Mouse (Mus musculus): ENCODE data around the gene Ripply3. TPM values are rescaled to one million over a fixed set of nuclear protein-coding genes. Genes with fewer than 3 reads are reported as not detected.

The Ripply3 gene
- total and polyA plus RNA-seq, 2 experiments from 2014 or later: 0.14 to 0.54 TPM

- H3K9ac ChIP-seq: no peak overlapping the region
- WGBS: 32% methylated on average over 6 of the region's 6 CpGs
- no peak overlapping the region for H3K4me3 ChIP-seq (ENCODE audit: low read depth, low read length)
- H3K27ac ChIP-seq (ENCODE audit: low read depth, low read length): peak overlapping the region; percentile 57
- H3K36me3 ChIP-seq (ENCODE audit: insufficient read depth): no peaks in the 10 kb centered on the region
- TF ChIP-seq CTCF (IDR thresholded peaks at IDR 0.05; ENCODE audit: low read depth): no peak
- peak; percentile 14 for DNase-seq
- H3K9me3 ChIP-seq (ENCODE audit: low read length): no peaks in the 10 kb centered on the region
- no peak for ATAC-seq
- no peaks in the 10 kb centered on the region for H3K27me3 ChIP-seq (ENCODE audit: insufficient read depth, low read length)
- H3K4me1 ChIP-seq (ENCODE audit: insufficient read depth): 0 out of 2 replicates have a peak, but pooled peaks cover 3% of the 10 kb centered on the region
- 0 out of 2 replicates have a peak overlapping the region, but pooled peaks have one; percentile 8 for H3K4me2 ChIP-seq (ENCODE audit: low read depth)
Measured at GRCm38 (mm10) chr16:94307942-94308341, 20.3 kb upstream of the Ripply3 start.

DNA sequence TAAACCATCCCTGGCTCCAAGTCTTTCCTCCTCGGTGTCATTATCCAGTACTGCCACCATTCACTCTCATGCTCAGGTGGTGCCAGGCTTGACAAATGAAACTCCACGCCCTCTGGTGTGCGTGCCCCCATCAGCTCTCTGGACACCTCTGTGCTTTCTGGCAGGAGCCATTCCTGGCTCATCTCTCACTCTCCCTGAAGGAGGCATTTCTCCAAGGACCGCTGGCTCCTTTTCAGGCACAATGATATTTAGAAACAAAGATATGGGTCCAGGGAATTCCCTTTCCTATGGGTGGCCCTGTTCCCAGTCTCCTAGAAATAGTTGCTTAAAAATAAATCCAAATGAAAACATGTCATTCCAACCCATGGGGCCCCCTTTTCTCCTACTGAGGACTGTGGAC, 19.2 kb upstream of the Ripply3 start:
- ATAC-seq (no peak), DNase-seq (no peak)
- no peak for TF ChIP-seq CTCF (IDR thresholded peaks at IDR 0.05; ENCODE audit: low read depth)
- Histone ChIP-seq H3K4me1 (ENCODE audit: insufficient read depth) (0 out of 2 replicates have a peak, but pooled peaks cover 5% of the 10 kb centered on the region), H3K27me3 (ENCODE audit: insufficient read depth, low read length) (no peaks in the 10 kb centered on the region), H3K9ac (no peak overlapping the region), H3K4me2 (ENCODE audit: low read depth) (no peak overlapping the region), H3K27ac (ENCODE audit: low read depth, low read length) (no peak overlapping the region), H3K9me3 (ENCODE audit: low read length) (no peaks in the 10 kb centered on the region), H3K4me3 (ENCODE audit: low read depth, low read length) (no peak overlapping the region), H3K36me3 (ENCODE audit: insufficient read depth) (no peaks in the 10 kb centered on the region)
- 88% methylated on average over 4 of the region's 4 CpGs for WGBS

GRCm38 (mm10) chr16:94311416-94311815, 16.8 kb upstream of the Ripply3 start:
- WGBS: 70% methylated on average over 1 of the region's 1 CpGs
- H3K27me3 ChIP-seq (ENCODE audit: insufficient read depth, low read length): no peaks in the 10 kb centered on the region
- H3K4me3 ChIP-seq (ENCODE audit: low read depth, low read length): no peak overlapping the region
- peak overlapping the region; percentile 99 for H3K27ac ChIP-seq (ENCODE audit: low read depth, low read length)
- DNase-seq (no peak), ATAC-seq (no peak)
- H3K9ac ChIP-seq: peak overlapping the region; percentile 85
- H3K36me3 ChIP-seq (ENCODE audit: insufficient read depth): no peaks in the 10 kb centered on the region
- no peak overlapping the region for H3K4me2 ChIP-seq (ENCODE audit: low read depth)
- H3K4me1 ChIP-seq (ENCODE audit: insufficient read depth): 0 out of 2 replicates have a peak, but pooled peaks cover 6% of the 10 kb centered on the region
- no peaks in the 10 kb centered on the region for H3K9me3 ChIP-seq (ENCODE audit: low read length)
- TF ChIP-seq CTCF (IDR thresholded peaks at IDR 0.05; ENCODE audit: low read depth): no peak

- DNase-seq (peak; percentile 24), ATAC-seq (no peak)
- 63% methylated on average over 4 of the region's 4 CpGs for WGBS
Measured at GRCm38 (mm10) chr16:94311931-94312330, 16.3 kb upstream of the Ripply3 start.

GRCm38 (mm10) chr16:94312663-94313228, 15.5 kb upstream of the Ripply3 start:
- WGBS: under 1% methylated on average over 20 of the region's 20 CpGs

More at GRCm38 (mm10) chr16:94311931-94312330, 16.3 kb upstream of the Ripply3 start:
- peak overlapping the region; percentile 61 for H3K4me3 ChIP-seq (ENCODE audit: low read depth, low read length)
- H3K4me2 ChIP-seq (ENCODE audit: low read depth): peak overlapping the region; percentile 58
- peak overlapping the region; percentile 85 for H3K9ac ChIP-seq
- no peaks in the 10 kb centered on the region for H3K27me3 ChIP-seq (ENCODE audit: insufficient read depth, low read length)
- no peak for TF ChIP-seq CTCF (IDR thresholded peaks at IDR 0.05; ENCODE audit: low read depth)
- 0 out of 2 replicates have a peak, but pooled peaks cover 6% of the 10 kb centered on the region for H3K4me1 ChIP-seq (ENCODE audit: insufficient read depth)
- no peaks in the 10 kb centered on the region for H3K36me3 ChIP-seq (ENCODE audit: insufficient read depth)
- H3K9me3 ChIP-seq (ENCODE audit: low read length): no peaks in the 10 kb centered on the region
- peak overlapping the region; percentile 99 for H3K27ac ChIP-seq (ENCODE audit: low read depth, low read length)

GRCm38 (mm10) chr16:94313229-94314030, 14.8 kb upstream of the Ripply3 start, which contains the start of gene Hlcs:
TSS of gene Hlcs (minus strand) at chr16:94313571.
- TF ChIP-seq CTCF (IDR thresholded peaks at IDR 0.05; ENCODE audit: low read depth): peak; percentile 99
- peak within 1 kb of the TSS; percentile 85 for H3K9ac ChIP-seq
- ATAC-seq: peak; percentile 87
- H3K27me3 ChIP-seq (ENCODE audit: insufficient read depth, low read length): no peaks in the 10 kb centered on the region
- no peaks in the 10 kb centered on the region for H3K9me3 ChIP-seq (ENCODE audit: low read length)
- 3% methylated on average over 63 of the region's 64 CpGs for WGBS
- peak within 1 kb of the TSS; percentile 99 for H3K27ac ChIP-seq (ENCODE audit: low read depth, low read length)
- peak within 1 kb of the TSS; percentile 58 for H3K4me2 ChIP-seq (ENCODE audit: low read depth)
- peak within 1 kb of the TSS; percentile 61 for H3K4me3 ChIP-seq (ENCODE audit: low read depth, low read length)
- no peaks in the 10 kb centered on the region for H3K36me3 ChIP-seq (ENCODE audit: insufficient read depth)
- peak; percentile 99 for DNase-seq
- H3K4me1 ChIP-seq (ENCODE audit: insufficient read depth): 0 out of 2 replicates have a peak, but pooled peaks cover 6% of the 10 kb centered on the region

More at GRCm38 (mm10) chr16:94312663-94313228, 15.5 kb upstream of the Ripply3 start:
- DNase-seq (peak; percentile 96), ATAC-seq (peak; percentile 87)
- H3K9ac ChIP-seq: peak overlapping the region; percentile 85
- H3K4me1 ChIP-seq (ENCODE audit: insufficient read depth): 0 out of 2 replicates have a peak, but pooled peaks cover 6% of the 10 kb centered on the region
- H3K9me3 ChIP-seq (ENCODE audit: low read length): no peaks in the 10 kb centered on the region
- no peaks in the 10 kb centered on the region for H3K36me3 ChIP-seq (ENCODE audit: insufficient read depth)
- H3K27ac ChIP-seq (ENCODE audit: low read depth, low read length): peak overlapping the region; percentile 99
- H3K4me3 ChIP-seq (ENCODE audit: low read depth, low read length): peak overlapping the region; percentile 61
- peak overlapping the region; percentile 58 for H3K4me2 ChIP-seq (ENCODE audit: low read depth)
- no peaks in the 10 kb centered on the region for H3K27me3 ChIP-seq (ENCODE audit: insufficient read depth, low read length)
- peak; percentile 57 for TF ChIP-seq CTCF (IDR thresholded peaks at IDR 0.05; ENCODE audit: low read depth)
